Mouse (Mus musculus) lung, embryonic 16.5 days (tissue): ENCODE measurements around the gene Pip5k1c. TPM values are rescaled to one million over a fixed set of nuclear protein-coding genes. Genes with fewer than 3 reads are reported as not detected.

Experiments used
- ATAC-seq: fragments of 200-750 bp; cut with Nextera tagmentation; 2 replicates; pipeline ENCODE4 v1.8.0; 2017; ENCODE audit warnings: low read depth, mild to moderate bottlenecking, moderate library complexity
- H3K27ac ChIP-seq: fragments of 300-500 bp; sonication (generic); 2 replicates; pipeline ENCODE4 v1.5.1; 2014; ENCODE audit warnings: mild to moderate bottlenecking, control low read depth, low read length
- H3K27me3 ChIP-seq: fragments of 300-500 bp; sonication (generic); 2 replicates; pipeline ENCODE4 v1.6.1; 2014; ENCODE audit warnings: low read depth, low read length, mixed read lengths; ENCODE audit not compliant: control insufficient read depth, insufficient read depth
- H3K36me3 ChIP-seq: fragments of 300-500 bp; sonication (generic); 2 replicates; pipeline ENCODE4 v1.6.1; 2014; ENCODE audit warnings: low read length; ENCODE audit not compliant: control insufficient read depth, insufficient read depth
- H3K4me1 ChIP-seq: fragments of 300-500 bp; sonication (generic); replicated peaks from 2 replicates; pipeline ENCODE4 v1.6.1; 2014; ENCODE audit warnings: low read length, mixed read lengths; ENCODE audit not compliant: control insufficient read depth, insufficient read depth
- H3K4me2 ChIP-seq: fragments of 300-500 bp; sonication (generic); 2 replicates; pipeline ENCODE4 v1.6.1; 2014; ENCODE audit warnings: low read depth, low read length, control low read depth
- H3K4me3 ChIP-seq: fragments of 300-500 bp; sonication (generic); 2 replicates; pipeline ENCODE4 v1.5.1; 2014; ENCODE audit warnings: mild to moderate bottlenecking, low read length, control low read depth
- H3K9ac ChIP-seq: fragments of 300-500 bp; sonication (generic); 2 replicates; pipeline ENCODE4 v1.6.1; 2014; ENCODE audit warnings: low read length, control low read depth
- H3K9me3 ChIP-seq: fragments of 300-500 bp; sonication (generic); 2 replicates; pipeline ENCODE4 v1.6.1; 2016; ENCODE audit warnings: low read length; ENCODE audit not compliant: control insufficient read depth
- WGBS: fragments of 180-500 bp; shearing (Covaris S2); extraction: QIAGEN DNeasy Blood & Tissue Kit; methylation state at CpG from one replicate; pipeline ENCODE4 v1.1.7; 2014; 5-methylcytosine and 5-hydroxymethylcytosine counted together
- polyA plus RNA-seq: library from polyadenylated mRNA; unstranded; fragments of >200 nt; fragmentation: Nextera tagmentation; extraction: Ambion mirVana; gene quantifications from 2 replicates; pipeline ENCODE4 v1.2.1, GENCODE M21; 2015

Gene Pip5k1c
- polyA plus RNA-seq, 1 experiment from 2014 or later: 43.1 TPM

DNA sequence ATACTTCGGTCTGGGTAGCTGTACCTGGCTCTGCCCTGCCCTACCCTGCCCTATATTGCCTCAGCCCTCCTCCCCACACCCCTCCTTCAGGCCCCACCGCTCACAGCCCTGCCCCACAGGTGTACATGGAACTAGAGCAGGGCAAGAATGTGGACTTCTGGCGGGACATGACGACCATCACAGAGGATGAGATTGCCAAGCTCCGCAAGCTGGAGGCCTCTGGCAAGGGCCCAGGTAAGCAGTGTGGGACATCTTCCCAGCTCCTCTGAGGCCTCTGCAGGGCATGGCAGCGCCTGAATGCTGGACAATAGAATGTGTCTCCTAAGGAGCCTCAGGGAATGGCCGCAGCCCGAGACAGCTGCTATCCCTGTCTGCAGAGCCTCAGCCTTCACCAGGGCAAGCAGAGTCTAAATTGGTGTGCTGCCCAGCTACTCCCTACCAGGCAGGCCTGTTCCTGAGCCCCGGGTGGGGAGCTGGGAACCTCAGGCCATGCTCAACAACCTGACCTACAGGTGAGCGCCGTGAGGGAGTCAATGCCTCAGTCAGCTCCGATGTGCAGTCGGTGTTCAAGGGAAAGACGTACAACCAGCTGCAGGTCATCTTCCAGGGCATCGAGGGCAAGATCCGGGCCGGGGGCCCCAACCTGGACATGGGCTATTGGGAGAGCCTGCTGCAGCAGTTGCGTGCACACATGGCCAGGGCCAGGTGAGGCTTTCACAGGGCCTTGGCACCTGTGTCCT, 31.2 kb downstream of the Pip5k1c start:
- H3K27me3 ChIP-seq: no peaks in the 10 kb centered on the region
- no peak overlapping the region for H3K4me3 ChIP-seq
- H3K36me3 ChIP-seq: peaks cover 46% of the 10 kb centered on the region
- H3K9ac ChIP-seq: no peak overlapping the region
- WGBS: 92% methylated on average over 18 of the region's 18 CpGs
- H3K4me1 ChIP-seq: peaks cover 34% of the 10 kb centered on the region
- no peak overlapping the region for H3K4me2 ChIP-seq
- ATAC-seq: no peak
- no peak overlapping the region for H3K27ac ChIP-seq
- no peaks in the 10 kb centered on the region for H3K9me3 ChIP-seq

DNA sequence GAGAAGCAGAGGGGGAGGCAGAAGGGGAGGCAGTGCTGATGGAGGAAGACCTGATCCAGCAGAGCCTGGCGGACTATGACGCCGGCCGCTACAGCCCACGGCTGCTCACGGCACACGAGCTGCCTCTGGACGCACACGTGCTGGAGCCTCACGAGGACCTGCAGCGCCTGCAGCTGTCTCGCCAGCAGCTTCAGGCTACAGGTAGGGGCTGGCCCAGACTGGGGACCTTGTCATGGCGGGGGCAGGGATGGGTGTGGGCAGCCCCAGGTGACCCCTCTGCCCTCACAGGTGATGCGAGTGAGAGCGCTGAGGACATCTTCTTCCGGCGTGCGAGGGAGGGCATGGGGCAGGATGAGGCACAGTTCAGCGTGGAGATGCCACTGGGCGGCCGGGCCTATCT, 32.4 kb downstream of the Pip5k1c start:
- peaks cover 46% of the 10 kb centered on the region for H3K36me3 ChIP-seq
- no peak for ATAC-seq
- H3K9ac ChIP-seq: no peak overlapping the region
- H3K4me2 ChIP-seq: no peak overlapping the region
- peaks cover 36% of the 10 kb centered on the region for H3K4me1 ChIP-seq
- 89% methylated on average over 21 of the region's 21 CpGs for WGBS
- H3K27me3 ChIP-seq: no peaks in the 10 kb centered on the region
- no peaks in the 10 kb centered on the region for H3K9me3 ChIP-seq
- H3K27ac ChIP-seq: no peak overlapping the region
- H3K4me3 ChIP-seq: no peak overlapping the region

DNA sequence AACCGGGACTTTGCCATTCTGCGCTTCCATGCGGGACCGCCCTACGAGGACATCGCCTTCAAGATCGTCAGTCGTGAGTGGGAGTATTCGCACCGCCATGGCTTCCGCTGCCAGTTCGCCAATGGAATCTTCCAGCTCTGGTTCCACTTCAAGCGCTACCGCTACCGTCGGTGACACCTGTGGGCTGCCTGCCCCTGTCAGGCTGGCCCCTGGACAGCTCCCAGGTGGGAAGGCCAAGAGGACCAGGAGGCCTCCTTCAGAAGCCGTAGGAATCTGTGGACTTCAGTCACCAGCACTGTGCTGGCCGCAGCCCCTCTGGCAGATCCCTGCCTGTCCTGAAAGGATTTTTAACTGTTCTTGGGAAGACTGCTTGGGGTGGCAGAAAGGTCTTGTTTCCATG, 33.0 kb downstream of the Pip5k1c start:
- Histone ChIP-seq H3K36me3 (peaks cover 46% of the 10 kb centered on the region), H3K9ac (no peak overlapping the region), H3K9me3 (no peaks in the 10 kb centered on the region), H3K4me3 (no peak overlapping the region), H3K27ac (0 out of 2 replicates have a peak overlapping the region, but pooled peaks have one; percentile 72), H3K4me2 (no peak overlapping the region), H3K27me3 (no peaks in the 10 kb centered on the region), H3K4me1 (peaks cover 40% of the 10 kb centered on the region)
- ATAC-seq: no peak
- WGBS: 87% methylated on average over 18 of the region's 18 CpGs

DNA sequence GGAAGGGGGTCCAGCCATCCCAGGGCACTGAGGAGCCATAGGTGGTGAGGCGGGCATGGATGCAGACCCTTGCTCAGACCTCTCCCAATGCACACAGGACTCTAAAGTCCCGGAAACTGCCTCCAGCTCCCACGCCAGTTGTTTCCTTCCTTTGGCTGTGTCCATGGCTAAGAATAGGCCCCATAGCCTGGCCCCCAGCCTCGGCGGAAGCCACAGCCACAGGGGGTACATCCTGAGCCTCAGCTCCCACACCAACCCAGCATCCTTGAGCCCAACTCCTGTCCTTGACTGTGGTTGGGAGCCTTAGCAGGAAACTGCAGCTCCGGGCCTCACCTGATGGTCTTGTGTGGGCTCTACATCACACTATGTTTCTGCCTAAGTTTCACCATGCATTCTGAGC, 34.1 kb downstream of the Pip5k1c start:
- peaks cover 46% of the 10 kb centered on the region for H3K36me3 ChIP-seq
- no peak overlapping the region for H3K4me3 ChIP-seq
- no peaks in the 10 kb centered on the region for H3K9me3 ChIP-seq
- H3K9ac ChIP-seq: no peak overlapping the region
- peak; percentile 24 for ATAC-seq
- H3K27ac ChIP-seq: peak overlapping the region; percentile 72
- H3K4me1 ChIP-seq: peaks cover 41% of the 10 kb centered on the region
- H3K27me3 ChIP-seq: no peaks in the 10 kb centered on the region
- H3K4me2 ChIP-seq: no peak overlapping the region
- 67% methylated on average over 6 of the region's 6 CpGs for whole genome bisulfite sequencing

DNA sequence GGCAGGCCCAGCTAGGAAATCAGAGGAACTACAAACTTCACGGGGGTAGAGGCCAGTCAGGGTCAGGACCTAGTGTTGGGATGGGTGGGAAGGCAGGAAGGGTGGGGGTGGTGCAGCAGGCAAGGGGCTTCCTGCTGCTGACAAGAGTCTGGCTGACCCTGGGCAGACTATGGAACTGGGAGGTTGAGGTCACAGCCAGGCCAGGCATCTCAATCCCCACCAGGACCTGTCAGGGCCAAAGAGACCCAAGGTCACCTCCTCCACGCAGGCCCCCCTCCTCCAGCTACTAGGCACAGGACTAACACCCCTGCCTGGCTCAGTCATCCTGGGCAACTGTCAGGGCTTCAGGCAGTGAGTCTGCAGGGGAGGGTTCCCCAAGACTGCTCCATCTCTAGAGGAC, 35.2 kb downstream of the Pip5k1c start:
- Histone ChIP-seq H3K9me3 (no peaks in the 10 kb centered on the region), H3K27ac (peak overlapping the region; percentile 94), H3K4me3 (0 out of 2 replicates have a peak overlapping the region, but pooled peaks have one; percentile 33), H3K4me2 (peak overlapping the region; percentile 37), H3K4me1 (peaks cover 34% of the 10 kb centered on the region), H3K36me3 (peaks cover 40% of the 10 kb centered on the region), H3K9ac (peak overlapping the region; percentile 40; the same call in 1 of the 2 replicates), H3K27me3 (peaks cover 4% of the 10 kb centered on the region)
- WGBS: 24% methylated on average over 2 of the region's 2 CpGs
- ATAC-seq: no peak

DNA sequence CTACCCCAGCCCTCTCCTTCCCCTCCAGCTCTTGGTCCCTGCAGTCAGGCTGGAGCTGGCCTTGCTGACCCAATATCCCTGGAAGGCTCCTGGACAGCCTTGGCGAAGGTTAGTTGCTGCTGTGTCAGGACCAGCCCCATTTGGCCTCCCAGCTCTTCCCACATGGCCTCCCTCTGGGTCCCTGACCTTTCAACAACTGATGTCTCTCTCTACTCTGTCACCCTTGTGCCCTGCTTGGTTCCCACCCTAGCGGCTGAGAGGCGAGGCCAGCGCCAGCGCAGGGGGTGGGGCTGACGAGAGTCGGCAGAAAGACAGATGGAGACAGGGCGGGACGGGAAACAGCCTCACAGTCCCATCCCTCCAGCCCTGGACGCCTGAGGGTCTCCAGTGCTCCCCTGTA, 35.6 kb downstream of the Pip5k1c start, which contains the start of gene Tbxa2r:
Gene Tbxa2r, plus strand, starts transcription at position 346 of the 400 bp plus-strand sequence.
- Histone ChIP-seq H3K36me3 (peaks cover 36% of the 10 kb centered on the region), H3K9me3 (no peaks in the 10 kb centered on the region), H3K4me2 (peak within 1 kb of the TSS; percentile 37), H3K9ac (peak within 1 kb of the TSS; percentile 52), H3K27me3 (peaks cover 5% of the 10 kb centered on the region), H3K4me3 (peak within 1 kb of the TSS; percentile 33), H3K27ac (peak within 1 kb of the TSS; percentile 94), H3K4me1 (peaks cover 34% of the 10 kb centered on the region)
- WGBS: 7% methylated on average over 10 of the region's 10 CpGs
- peak; percentile 53 for ATAC-seq

DNA sequence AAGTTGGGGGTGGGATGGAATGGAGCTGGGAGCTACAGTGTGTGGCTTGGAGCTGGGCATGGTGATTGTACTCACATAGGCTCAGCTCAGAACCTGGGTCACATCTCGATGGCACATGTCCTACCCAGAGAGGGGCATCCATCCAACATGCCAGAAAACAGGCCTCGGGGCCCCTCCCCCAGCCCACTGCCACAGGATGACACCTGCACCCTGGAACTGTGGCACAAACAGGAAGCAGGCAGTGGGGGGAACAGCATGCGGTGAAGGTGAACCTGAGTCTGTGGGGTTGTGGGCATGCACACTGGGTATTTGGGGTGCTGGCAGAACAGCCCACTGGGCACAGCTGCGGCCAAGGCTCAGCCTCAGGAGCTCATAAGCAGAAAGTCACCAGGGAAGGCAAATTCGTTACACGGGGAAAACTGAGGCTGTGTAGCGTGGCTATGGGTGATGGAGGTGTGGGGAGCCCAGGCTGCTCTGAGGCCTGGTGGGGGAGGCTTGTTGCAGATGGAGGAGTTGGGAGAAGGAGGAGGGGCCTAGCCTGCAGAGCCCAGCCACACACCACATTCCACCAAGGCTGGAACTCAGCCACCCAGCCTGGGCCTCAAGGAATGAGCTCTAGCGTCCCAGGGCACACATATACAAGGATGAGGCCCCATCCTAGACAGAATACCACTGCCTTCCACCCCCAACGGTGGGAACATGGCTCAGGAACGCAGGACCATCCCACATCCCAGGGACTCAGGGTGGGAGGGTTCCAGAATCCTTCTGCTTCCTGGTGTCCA, 36.6 kb downstream of the Pip5k1c start:
- H3K9ac ChIP-seq: peak overlapping the region; percentile 52
- H3K4me3 ChIP-seq: peak overlapping the region; percentile 33
- WGBS: 45% methylated on average over 10 of the region's 10 CpGs
- peaks cover 27% of the 10 kb centered on the region for H3K36me3 ChIP-seq
- peak; percentile 85 for ATAC-seq
- no peaks in the 10 kb centered on the region for H3K9me3 ChIP-seq
- peak overlapping the region; percentile 37 for H3K4me2 ChIP-seq
- H3K4me1 ChIP-seq: peaks cover 35% of the 10 kb centered on the region
- H3K27me3 ChIP-seq: peaks cover 5% of the 10 kb centered on the region
- H3K27ac ChIP-seq: peak overlapping the region; percentile 94

DNA sequence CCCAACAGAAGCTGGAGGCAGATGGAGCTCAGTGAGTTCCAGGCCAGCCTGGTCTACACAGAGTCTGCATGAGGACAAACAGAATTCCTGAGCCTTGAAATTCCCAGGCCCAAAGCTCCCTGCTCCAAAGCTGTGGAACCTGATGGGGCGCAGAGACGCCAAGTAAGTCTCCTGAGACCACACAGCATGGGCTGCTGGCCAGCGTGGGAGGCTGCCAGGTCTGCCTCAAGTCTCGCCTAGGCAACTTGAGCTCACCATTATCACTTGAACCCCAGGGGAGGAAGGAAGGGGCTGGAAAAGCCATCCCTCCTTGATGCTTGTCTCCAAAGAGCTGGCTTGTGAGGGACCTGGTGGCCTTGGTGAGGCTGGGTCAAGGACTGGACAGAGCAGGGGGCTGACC, 37.2 kb downstream of the Pip5k1c start:
- H3K4me1 ChIP-seq: peaks cover 42% of the 10 kb centered on the region
- H3K36me3 ChIP-seq: peaks cover 20% of the 10 kb centered on the region
- no peaks in the 10 kb centered on the region for H3K9me3 ChIP-seq
- peak overlapping the region; percentile 37 for H3K4me2 ChIP-seq
- H3K9ac ChIP-seq: peak overlapping the region; percentile 52
- H3K4me3 ChIP-seq: peak overlapping the region; percentile 8; the same call in 1 of the 2 replicates
- WGBS: 41% methylated on average over 4 of the region's 4 CpGs
- peak overlapping the region; percentile 94 for H3K27ac ChIP-seq
- H3K27me3 ChIP-seq: peaks cover 5% of the 10 kb centered on the region
- ATAC-seq: peak; percentile 2

DNA sequence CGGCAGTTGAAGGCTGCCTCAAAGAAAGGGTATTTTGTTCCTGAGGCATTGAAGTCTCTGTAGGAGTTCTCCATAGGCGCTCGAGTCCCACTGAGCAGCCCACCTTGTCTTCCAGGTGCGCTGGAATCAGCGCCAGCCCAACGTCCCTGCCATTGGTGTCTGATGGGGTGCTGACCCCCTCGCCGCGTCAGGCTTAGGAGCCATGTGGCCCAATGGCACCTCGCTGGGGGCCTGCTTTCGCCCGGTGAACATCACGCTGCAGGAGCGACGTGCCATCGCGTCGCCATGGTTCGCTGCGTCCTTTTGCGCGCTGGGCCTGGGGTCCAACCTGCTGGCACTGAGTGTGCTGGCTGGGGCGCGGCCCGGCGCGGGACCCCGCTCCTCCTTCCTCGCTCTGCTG, 39.5 kb downstream of the Pip5k1c start:
- no peaks in the 10 kb centered on the region for H3K36me3 ChIP-seq
- H3K4me2 ChIP-seq: 0 out of 2 replicates have a peak overlapping the region, but pooled peaks have one; percentile 14
- WGBS: 29% methylated on average over 29 of the region's 29 CpGs
- H3K27ac ChIP-seq: no peak overlapping the region
- H3K9me3 ChIP-seq: no peaks in the 10 kb centered on the region
- no peak for ATAC-seq
- peaks cover 52% of the 10 kb centered on the region for H3K4me1 ChIP-seq
- peak overlapping the region; percentile 31; the same call in 1 of the 2 replicates for H3K9ac ChIP-seq
- peaks cover 5% of the 10 kb centered on the region for H3K27me3 ChIP-seq
- no peak overlapping the region for H3K4me3 ChIP-seq
